Mouse (Mus musculus): ENCODE results near the gene Kri1. TPM values are rescaled to one million over a fixed set of nuclear protein-coding genes. Genes with fewer than 3 reads are reported as not detected.

Kri1 gene
- 126 TPM for total RNA-seq (2023)

GRCm38 (mm10) chr9:21287571-21288402 lies at the start of gene Kri1:
Gene Kri1, minus strand, starts transcription at chr9:21287969.

DNA sequence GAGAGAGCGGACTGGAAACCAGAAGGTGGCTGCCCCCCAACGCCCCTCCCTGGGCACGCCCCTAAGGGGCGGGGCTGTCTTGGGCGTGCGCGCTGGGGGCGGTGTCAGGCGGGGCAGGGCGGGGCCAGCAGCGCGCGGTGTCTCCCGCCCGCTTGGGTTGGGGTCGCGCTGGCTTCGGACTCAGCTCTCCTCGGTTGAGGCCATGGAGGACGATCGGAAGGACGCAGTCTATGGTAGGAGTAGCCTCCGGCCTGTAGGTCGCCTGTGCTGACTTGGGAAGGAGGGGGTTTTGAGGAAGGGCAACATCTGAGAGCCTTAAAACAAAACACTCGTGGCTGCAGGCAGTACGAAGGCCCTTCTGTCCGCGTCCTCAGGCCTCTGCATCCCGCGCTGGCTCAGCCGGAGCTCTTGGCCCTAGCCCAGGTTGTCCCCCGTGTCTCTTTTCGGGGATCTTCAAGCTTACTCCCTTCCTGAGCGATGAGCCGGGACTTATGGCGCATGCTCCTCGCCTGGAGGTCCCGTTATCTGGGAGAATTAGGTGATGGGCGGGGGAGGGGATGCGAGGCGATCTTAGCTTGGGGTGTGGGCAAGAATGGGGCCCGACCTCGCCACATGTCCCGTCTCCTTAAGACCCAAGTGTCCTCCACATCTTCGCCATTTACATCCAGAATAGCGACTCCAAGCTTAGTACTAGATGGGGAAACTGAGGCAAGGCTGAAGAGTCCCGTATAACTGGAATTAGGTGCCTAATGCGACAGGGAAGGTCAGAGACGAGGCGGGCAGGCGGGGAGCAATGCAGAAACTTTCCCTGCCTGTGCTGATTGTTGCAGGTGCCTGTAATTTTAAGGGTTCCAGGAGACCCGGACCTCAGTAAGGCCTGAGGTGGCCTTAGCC lies 33.1 kb upstream of the Kri1 start, which contains the start of gene Slc44a2:
TSS of gene Slc44a2 (plus strand) at position 80 of the 894 bp plus-strand sequence.

GRCm38 (mm10) chr9:21312134-21312533 lies 24.4 kb upstream of the Kri1 start, which contains the start of gene Ap1m2:
Gene Ap1m2, minus strand, starts transcription at chr9:21312337.

GRCm38 (mm10) chr9:21291022-21291787 lies 3.4 kb upstream of the Kri1 start, which contains the start of gene Cdkn2d:
Gene Cdkn2d, minus strand, starts transcription at chr9:21291407.

DNA sequence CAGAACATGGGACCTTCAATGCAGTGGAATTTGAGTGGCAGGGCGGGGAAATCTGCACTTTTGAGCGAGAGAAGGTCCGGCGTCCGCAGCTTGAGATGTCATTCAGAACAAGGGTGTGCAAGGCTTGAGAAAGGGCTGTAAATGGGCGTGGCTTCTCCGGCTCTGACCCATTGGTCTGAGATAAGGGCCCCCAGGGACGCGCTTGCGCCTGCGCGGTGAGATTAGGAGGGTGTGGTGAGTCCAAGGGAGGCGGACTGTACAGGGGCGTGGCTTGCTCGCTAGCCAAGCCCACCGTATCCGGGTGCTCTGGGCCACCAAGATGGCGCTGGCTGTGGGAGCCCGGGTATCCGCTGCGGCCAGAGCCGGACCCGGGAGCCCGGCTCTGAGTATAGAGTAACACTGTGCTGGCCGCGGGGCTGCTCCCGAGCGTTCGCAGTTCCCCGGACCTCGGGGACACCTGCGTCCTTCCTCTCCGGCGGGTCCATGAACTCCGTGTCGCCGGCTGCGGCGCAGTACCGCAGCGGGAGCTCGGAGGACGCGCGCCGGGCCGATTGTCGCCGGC lies 22.7 kb downstream of the Kri1 start, which contains the start of gene Atg4d:
TSS of gene Atg4d (plus strand) at position 294 of the 562 bp plus-strand sequence.

DNA sequence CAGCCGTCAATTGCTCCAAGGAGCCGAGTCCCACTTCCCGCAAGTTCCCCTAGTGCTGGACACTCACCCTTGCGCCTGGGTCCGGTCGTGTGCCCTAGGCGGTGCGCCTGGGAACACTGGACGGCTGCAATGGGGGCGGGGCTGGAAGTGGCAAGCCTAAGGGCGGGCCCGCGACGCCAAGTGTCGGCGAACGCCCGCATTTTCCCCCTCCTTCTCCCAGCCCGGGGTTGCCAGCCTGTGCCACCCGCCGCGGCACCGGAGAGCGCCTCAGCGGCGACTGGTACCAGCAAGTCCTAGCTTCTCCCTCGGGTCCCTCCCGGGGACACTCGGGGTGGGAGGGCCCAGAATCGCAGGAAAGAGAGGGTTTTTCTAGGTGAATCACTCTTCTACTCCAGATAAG lies 39.4 kb downstream of the Kri1 start, which contains the start of gene S1pr5:
TSS of gene S1pr5 (minus strand) at position 118 of the 400 bp plus-strand sequence.

DNA sequence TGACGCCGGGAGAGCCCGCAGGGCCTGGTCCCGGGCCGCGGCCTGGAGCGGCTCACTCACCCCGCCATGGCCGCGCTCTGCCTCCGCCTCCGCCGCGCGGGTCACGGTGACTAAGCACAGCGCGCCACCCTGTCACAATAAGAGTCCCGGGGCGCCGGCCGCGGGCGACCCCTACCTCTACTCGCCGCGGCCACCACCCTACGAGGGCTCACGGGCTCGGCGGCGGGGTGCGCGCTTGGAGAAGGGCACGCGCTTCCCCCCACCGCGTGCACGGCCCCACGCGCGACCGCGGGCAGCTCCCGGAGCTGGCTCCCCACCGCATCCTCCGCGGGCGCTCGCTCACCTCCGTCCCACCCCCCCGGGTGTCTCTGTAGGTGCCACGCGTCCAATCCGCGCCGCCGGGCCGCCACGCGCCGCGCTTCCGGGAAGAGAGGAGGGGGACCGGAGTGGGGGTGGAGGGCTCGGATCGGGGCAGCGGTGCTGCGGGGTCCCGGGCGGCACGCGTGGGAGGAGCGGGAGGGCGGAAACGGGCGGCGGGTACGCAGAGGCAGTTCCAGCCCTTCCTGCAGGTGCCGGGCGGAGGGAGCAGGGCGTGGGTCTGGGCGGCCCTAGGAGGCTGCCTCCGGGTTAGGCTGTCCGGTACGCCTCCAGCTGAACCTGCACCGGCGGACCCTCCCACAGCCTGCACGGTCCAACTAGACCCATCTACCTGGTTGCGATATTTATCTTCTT lies 48.9 kb downstream of the Kri1 start, which contains the start of gene Keap1:
TSS of gene Keap1 (minus strand) at position 629 of the 732 bp plus-strand sequence.

Other genes with a start within 250 kb of the Kri1 start
- not detected for gene Zglp1, start 220.9 kb downstream of the Kri1 start, total RNA-seq (2023)
- gene Gm49373, start 214.9 kb downstream of the Kri1 start, total RNA-seq (2023) = 1.7 TPM
- gene Fdx1l, start 214.4 kb downstream of the Kri1 start, total RNA-seq (2023) = 25.2 TPM
- gene Gm38431, start 196.0 kb downstream of the Kri1 start, total RNA-seq (2023) = 12.2 TPM
- gene Raver1, start 196.0 kb downstream of the Kri1 start, total RNA-seq (2023) = 107 TPM
- gene Tyk2, start 156.7 kb downstream of the Kri1 start, total RNA-seq (2023) = 48.3 TPM
- gene Cdc37, start 138.0 kb downstream of the Kri1 start, total RNA-seq (2023) = 131 TPM
- gene Pde4a, start 122.3 kb downstream of the Kri1 start, total RNA-seq (2023) = 0.92 TPM
- gene Keap1, start 48.6 kb downstream of the Kri1 start, total RNA-seq (2023) = 37.0 TPM
- gene S1pr5, start 39.5 kb downstream of the Kri1 start, total RNA-seq (2023) = not detected
- gene Atg4d, start 22.7 kb downstream of the Kri1 start, total RNA-seq (2023) = 56.6 TPM
- 54.8 TPM for gene Cdkn2d, start 3.4 kb upstream of the Kri1 start, total RNA-seq (2023)
- gene Ap1m2, start 24.4 kb upstream of the Kri1 start, total RNA-seq (2023) = 4.0 TPM
- 390 TPM for gene Slc44a2, start 32.7 kb upstream of the Kri1 start, total RNA-seq (2023)
- 101 TPM for gene Ilf3, start 79.9 kb upstream of the Kri1 start, total RNA-seq (2023)
- 79.3 TPM for gene Qtrt1, start 123.9 kb upstream of the Kri1 start, total RNA-seq (2023)
- 352 TPM for gene Dnm2, start 136.9 kb upstream of the Kri1 start, total RNA-seq (2023)
- 3.1 TPM for gene Tmed1, start 222.3 kb upstream of the Kri1 start, total RNA-seq (2023)
- 98.0 TPM for gene AB124611, start 238.2 kb upstream of the Kri1 start, total RNA-seq (2023)